Mouse (Mus musculus): ENCODE results near the gene Olfr635. TPM values are rescaled to one million over a fixed set of nuclear protein-coding genes. Genes with fewer than 3 reads are reported as not detected.
"Not testable (repeated sequence)": the region's sequence is repeated elsewhere in the genome, so short reads cannot be mapped to it uniquely, and the experiment has no call there.

Olfr635 gene
- total RNA-seq (2012; rRNA removed), result not detected in 2 replicates

DNA sequence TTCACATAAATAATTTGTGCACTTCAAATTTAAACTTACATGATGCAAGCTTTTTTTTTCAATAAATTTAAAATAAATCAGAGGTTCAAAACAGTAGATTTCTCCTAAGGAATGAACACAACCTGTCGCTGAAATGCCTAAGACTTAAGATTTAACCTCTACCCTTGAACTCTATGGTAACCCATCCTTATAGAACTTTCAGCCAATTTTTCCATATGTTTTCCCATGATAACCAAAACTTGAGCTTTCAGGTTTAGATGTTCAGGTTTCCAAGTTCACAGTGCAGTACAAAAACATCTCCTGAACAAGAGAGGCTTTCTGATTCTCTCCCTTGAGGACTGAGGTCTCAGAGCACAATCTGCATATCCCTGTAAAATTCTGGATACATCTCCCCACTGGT lies at the start of gene Olfr635:
Gene Olfr635, plus strand, starts transcription at position 301 of the 400 bp plus-strand sequence.
- Histone ChIP-seq H3K9ac (ENCODE audit: insufficient read depth, low read depth, low read length, poor library complexity, severe bottlenecking) (no peak within 1 kb of the TSS), H3K27ac (ENCODE audit: insufficient read depth, low read depth, low read length, poor library complexity, severe bottlenecking) (no peak within 1 kb of the TSS), H3K4me1 (ENCODE audit: control insufficient read depth in 2 of 2, insufficient read depth in 2 of 2, low read length in 2 of 2, poor library complexity in 1 of 2) (no peaks in the 10 kb centered on the region), H3K36me3 (ENCODE audit: control insufficient read depth, insufficient read depth, low read length, poor library complexity, severe bottlenecking) (no peaks in the 10 kb centered on the region), H3K9me3 (ENCODE audit: control insufficient read depth, insufficient read depth, low read depth, low read length) (no peaks in the 10 kb centered on the region), H3K4me3 (ENCODE audit: insufficient read depth in 1 of 2, low read depth in 1 of 2, low read length in 2 of 2, poor library complexity in 1 of 2, severe bottlenecking in 1 of 2) (no peak within 1 kb of the TSS)
- in situ Hi-C loops (cut with MboI; ENCODE audit: low sequenced_read_pairs in 2 of 2, unreplicated experiment in 2 of 2), result no loop called here
- no peak for TF ChIP-seq ZNF384 (IDR thresholded peaks at IDR 0.05; ENCODE audit: low read depth, low read length)
- TF ChIP-seq ZC3H11A (IDR thresholded peaks at IDR 0.05; ENCODE audit: borderline replicate concordance, low read depth, low read length), result no peak
- TF ChIP-seq CHD2 (IDR thresholded peaks at IDR 0.05; ENCODE audit: low read depth, low read length), result no peak
- no peak for TF ChIP-seq MAFK (IDR thresholded peaks at IDR 0.05; ENCODE audit: insufficient read depth, low read depth, low read length)
- TF ChIP-seq HCFC1 (IDR thresholded peaks at IDR 0.05; ENCODE audit: borderline replicate concordance, insufficient read depth, low read length), result no peak
- no peak for DNase-seq (ENCODE audit: low read depth, low spot score)

DNA sequence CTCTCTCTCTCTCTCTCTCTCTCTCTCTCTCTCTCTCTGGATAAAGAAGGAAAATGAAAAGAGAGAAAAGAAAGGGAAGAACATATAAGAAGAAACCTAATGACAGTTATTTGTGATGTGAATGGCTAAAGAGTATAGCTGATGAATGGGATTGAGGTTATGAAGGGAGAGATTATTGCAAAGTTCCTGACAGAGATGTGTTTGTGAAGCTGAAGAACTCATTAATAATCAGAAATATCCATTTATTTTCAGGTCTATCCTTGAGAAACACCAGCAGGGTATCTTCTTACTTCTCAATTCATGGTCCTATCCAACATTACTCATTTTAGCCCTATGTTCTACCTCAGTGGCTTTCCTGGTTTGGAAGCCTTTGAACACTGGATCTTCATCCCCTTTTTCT lies 42.4 kb upstream of the Olfr635 start, which contains the start of gene Olfr631:
Gene Olfr631, plus strand, starts transcription at position 301 of the 400 bp plus-strand sequence.
- H3K4me3 ChIP-seq (ENCODE audit: insufficient read depth in 1 of 2, low read depth in 1 of 2, low read length in 2 of 2, poor library complexity in 1 of 2, severe bottlenecking in 1 of 2), result no peak within 1 kb of the TSS
- no peak for TF ChIP-seq ZNF384 (IDR thresholded peaks at IDR 0.05; ENCODE audit: low read depth, low read length)
- TF ChIP-seq HCFC1 (IDR thresholded peaks at IDR 0.05; ENCODE audit: borderline replicate concordance, insufficient read depth, low read length), result no peak
- no peak for TF ChIP-seq CHD2 (IDR thresholded peaks at IDR 0.05; ENCODE audit: low read depth, low read length)
- no peak for TF ChIP-seq MAFK (IDR thresholded peaks at IDR 0.05; ENCODE audit: insufficient read depth, low read depth, low read length)
- TF ChIP-seq ZC3H11A (IDR thresholded peaks at IDR 0.05; ENCODE audit: borderline replicate concordance, low read depth, low read length), result no peak
- no peaks in the 10 kb centered on the region for H3K9me3 ChIP-seq (ENCODE audit: control insufficient read depth, insufficient read depth, low read depth, low read length)
- no peak for DNase-seq (ENCODE audit: low read depth, low spot score)
- no peak within 1 kb of the TSS for H3K9ac ChIP-seq (ENCODE audit: insufficient read depth, low read depth, low read length, poor library complexity, severe bottlenecking)
- in situ Hi-C loops (cut with MboI; ENCODE audit: low sequenced_read_pairs in 2 of 2, unreplicated experiment in 2 of 2), result no loop called here
- no peaks in the 10 kb centered on the region for H3K36me3 ChIP-seq (ENCODE audit: control insufficient read depth, insufficient read depth, low read length, poor library complexity, severe bottlenecking)
- H3K4me1 ChIP-seq (ENCODE audit: control insufficient read depth in 2 of 2, insufficient read depth in 2 of 2, low read length in 2 of 2, poor library complexity in 1 of 2), result no peaks in the 10 kb centered on the region
- H3K27ac ChIP-seq (ENCODE audit: insufficient read depth, low read depth, low read length, poor library complexity, severe bottlenecking), result no peak within 1 kb of the TSS

GRCm38 (mm10) chr7:103934264-103934663 lies 36.7 kb upstream of the Olfr635 start, which contains the start of gene Olfr632:
Gene Olfr632, plus strand, starts transcription at chr7:103934347.
- TF ChIP-seq MAFK (IDR thresholded peaks at IDR 0.05; ENCODE audit: insufficient read depth, low read depth, low read length) (no peak), CHD2 (IDR thresholded peaks at IDR 0.05; ENCODE audit: low read depth, low read length) (no peak), ZNF384 (IDR thresholded peaks at IDR 0.05; ENCODE audit: low read depth, low read length) (no peak), HCFC1 (IDR thresholded peaks at IDR 0.05; ENCODE audit: borderline replicate concordance, insufficient read depth, low read length) (no peak), ZC3H11A (IDR thresholded peaks at IDR 0.05; ENCODE audit: borderline replicate concordance, low read depth, low read length) (no peak)
- Histone ChIP-seq H3K4me3 (ENCODE audit: insufficient read depth in 1 of 2, low read depth in 1 of 2, low read length in 2 of 2, poor library complexity in 1 of 2, severe bottlenecking in 1 of 2) (no peak within 1 kb of the TSS), H3K9ac (ENCODE audit: insufficient read depth, low read depth, low read length, poor library complexity, severe bottlenecking) (no peak within 1 kb of the TSS), H3K27ac (ENCODE audit: insufficient read depth, low read depth, low read length, poor library complexity, severe bottlenecking) (no peak within 1 kb of the TSS), H3K4me1 (ENCODE audit: control insufficient read depth in 2 of 2, insufficient read depth in 2 of 2, low read length in 2 of 2, poor library complexity in 1 of 2) (no peaks in the 10 kb centered on the region), H3K36me3 (ENCODE audit: control insufficient read depth, insufficient read depth, low read length, poor library complexity, severe bottlenecking) (no peaks in the 10 kb centered on the region), H3K9me3 (ENCODE audit: control insufficient read depth, insufficient read depth, low read depth, low read length) (no peaks in the 10 kb centered on the region)
- in situ Hi-C loops (cut with MboI; ENCODE audit: low sequenced_read_pairs in 2 of 2, unreplicated experiment in 2 of 2), result no loop called here
- DNase-seq (ENCODE audit: low read depth, low spot score), result no peak

DNA sequence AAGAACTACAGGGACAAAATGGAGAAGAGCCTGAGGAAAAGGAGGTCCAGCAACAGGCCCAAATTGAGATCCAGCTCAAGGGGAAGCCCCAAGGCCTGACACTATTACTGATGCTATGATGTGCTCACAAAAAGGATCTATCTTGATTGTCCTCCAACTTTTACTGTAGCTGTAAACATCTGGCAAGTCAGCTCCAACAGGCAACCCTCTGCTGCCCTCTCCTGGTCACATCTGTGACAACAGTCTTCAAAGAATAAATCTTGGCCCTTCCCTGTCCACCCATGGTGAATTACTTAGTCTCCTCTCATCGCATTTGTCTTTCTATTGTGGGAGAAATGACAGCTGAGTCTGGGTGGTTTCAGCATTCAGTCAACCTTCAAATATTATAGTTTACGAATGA lies 28.2 kb upstream of the Olfr635 start:
- Histone ChIP-seq H3K4me3 (ENCODE audit: insufficient read depth in 1 of 2, low read depth in 1 of 2, low read length in 2 of 2, poor library complexity in 1 of 2, severe bottlenecking in 1 of 2) (no peak overlapping the region), H3K36me3 (ENCODE audit: control insufficient read depth, insufficient read depth, low read length, poor library complexity, severe bottlenecking) (no peaks in the 10 kb centered on the region), H3K9me3 (ENCODE audit: control insufficient read depth, insufficient read depth, low read depth, low read length) (no peaks in the 10 kb centered on the region), H3K4me1 (ENCODE audit: control insufficient read depth in 2 of 2, insufficient read depth in 2 of 2, low read length in 2 of 2, poor library complexity in 1 of 2) (no peaks in the 10 kb centered on the region), H3K9ac (ENCODE audit: insufficient read depth, low read depth, low read length, poor library complexity, severe bottlenecking) (no peak overlapping the region), H3K27ac (ENCODE audit: insufficient read depth, low read depth, low read length, poor library complexity, severe bottlenecking) (no peak overlapping the region)
- TF ChIP-seq HCFC1 (IDR thresholded peaks at IDR 0.05; ENCODE audit: borderline replicate concordance, insufficient read depth, low read length) (no peak), CHD2 (IDR thresholded peaks at IDR 0.05; ENCODE audit: low read depth, low read length) (no peak), MAFK (IDR thresholded peaks at IDR 0.05; ENCODE audit: insufficient read depth, low read depth, low read length) (no peak), ZNF384 (IDR thresholded peaks at IDR 0.05; ENCODE audit: low read depth, low read length) (no peak), ZC3H11A (IDR thresholded peaks at IDR 0.05; ENCODE audit: borderline replicate concordance, low read depth, low read length) (no peak)
- DNase-seq (ENCODE audit: low read depth, low spot score), result peak; percentile 60
- in situ Hi-C loops (cut with MboI; ENCODE audit: low sequenced_read_pairs in 2 of 2, unreplicated experiment in 2 of 2), result no loop called here

DNA sequence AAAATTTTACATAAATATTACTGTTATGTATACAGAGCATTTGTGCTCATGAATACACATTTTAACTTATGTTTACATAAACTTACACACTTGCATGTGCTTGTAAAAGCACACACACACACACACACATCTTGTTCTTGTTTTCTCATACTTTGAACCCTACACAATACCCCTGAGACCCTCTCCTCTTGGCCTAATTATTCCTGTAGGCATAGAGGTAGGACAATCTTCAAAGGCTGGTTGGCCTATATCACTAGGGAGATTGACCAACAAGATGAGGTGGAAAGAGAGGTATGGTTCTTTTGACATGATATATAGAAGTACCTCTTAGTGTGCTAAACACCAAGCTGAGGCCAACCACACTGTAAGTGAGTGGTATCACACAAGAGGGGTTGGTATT lies 26.8 kb upstream of the Olfr635 start, which contains the start of gene Olfr633:
Gene Olfr633, plus strand, starts transcription at position 301 of the 400 bp plus-strand sequence.
- no peak within 1 kb of the TSS for H3K4me3 ChIP-seq (ENCODE audit: insufficient read depth in 1 of 2, low read depth in 1 of 2, low read length in 2 of 2, poor library complexity in 1 of 2, severe bottlenecking in 1 of 2)
- no peaks in the 10 kb centered on the region for H3K9me3 ChIP-seq (ENCODE audit: control insufficient read depth, insufficient read depth, low read depth, low read length)
- H3K9ac ChIP-seq (ENCODE audit: insufficient read depth, low read depth, low read length, poor library complexity, severe bottlenecking), result no peak within 1 kb of the TSS
- TF ChIP-seq CHD2 (IDR thresholded peaks at IDR 0.05; ENCODE audit: low read depth, low read length) (no peak), MAFK (IDR thresholded peaks at IDR 0.05; ENCODE audit: insufficient read depth, low read depth, low read length) (no peak), ZC3H11A (IDR thresholded peaks at IDR 0.05; ENCODE audit: borderline replicate concordance, low read depth, low read length) (no peak), HCFC1 (IDR thresholded peaks at IDR 0.05; ENCODE audit: borderline replicate concordance, insufficient read depth, low read length) (no peak), ZNF384 (IDR thresholded peaks at IDR 0.05; ENCODE audit: low read depth, low read length) (no peak)
- no peaks in the 10 kb centered on the region for H3K4me1 ChIP-seq (ENCODE audit: control insufficient read depth in 2 of 2, insufficient read depth in 2 of 2, low read length in 2 of 2, poor library complexity in 1 of 2)
- no peak within 1 kb of the TSS for H3K27ac ChIP-seq (ENCODE audit: insufficient read depth, low read depth, low read length, poor library complexity, severe bottlenecking)
- in situ Hi-C loops (cut with MboI; ENCODE audit: low sequenced_read_pairs in 2 of 2, unreplicated experiment in 2 of 2), result no loop called here
- no peaks in the 10 kb centered on the region for H3K36me3 ChIP-seq (ENCODE audit: control insufficient read depth, insufficient read depth, low read length, poor library complexity, severe bottlenecking)
- DNase-seq (ENCODE audit: low read depth, low spot score), result no peak

GRCm38 (mm10) chr7:103966873-103967272 lies 4.1 kb upstream of the Olfr635 start:
- peak overlapping the region; percentile 40 to 50; a peak in 3 of 4 replicates for H3K4me3 ChIP-seq (ENCODE audit: insufficient read depth in 1 of 2, low read depth in 1 of 2, low read length in 2 of 2, poor library complexity in 1 of 2, severe bottlenecking in 1 of 2)
- H3K4me1 ChIP-seq (ENCODE audit: control insufficient read depth in 2 of 2, insufficient read depth in 2 of 2, low read length in 2 of 2, poor library complexity in 1 of 2); DNase-seq (ENCODE audit: low read depth, low spot score); H3K9me3 ChIP-seq (ENCODE audit: control insufficient read depth, insufficient read depth, low read depth, low read length); in situ Hi-C loops (cut with MboI; ENCODE audit: low sequenced_read_pairs in 2 of 2, unreplicated experiment in 2 of 2); H3K36me3 ChIP-seq (ENCODE audit: control insufficient read depth, insufficient read depth, low read length, poor library complexity, severe bottlenecking); H3K27ac ChIP-seq (ENCODE audit: insufficient read depth, low read depth, low read length, poor library complexity, severe bottlenecking); H3K9ac ChIP-seq (ENCODE audit: insufficient read depth, low read depth, low read length, poor library complexity, severe bottlenecking): not testable (repeated sequence)

Measured in ES-E14 (cell line).